Mouse (Mus musculus) stomach, embryonic 14.5 days (tissue): ENCODE measurements at regions not wholly inside any gene's neighbourhood (a gene's known extent, or its start where the extent isn't known, plus 50 kb on each side); places are given as distances from the start of the nearest gene placed in this dataset.
"Not testable (repeated sequence)": the region's sequence is repeated elsewhere in the genome, so short reads cannot be mapped to it uniquely, and the experiment has no call there.

Experiments used
- ATAC-seq: fragments of 200-750 bp; cut with Nextera tagmentation; 2 replicates; pipeline ENCODE4 v1.8.0; 2017; ENCODE audit warnings: low read depth, moderate TSS enrichment; ENCODE audit not compliant: insufficient number of reproducible peaks, insufficient read depth, low FRiP score
- H3K27ac ChIP-seq: fragments of 300-500 bp; sonication (generic); 2 replicates; pipeline ENCODE4 v1.5.1; 2014; ENCODE audit warnings: mild to moderate bottlenecking, low read length, moderate library complexity, mixed read lengths
- H3K27me3 ChIP-seq: fragments of 300-500 bp; sonication (generic); 2 replicates; pipeline ENCODE4 v1.6.1; 2014; ENCODE audit warnings: low read length, control low read depth, mixed read lengths; ENCODE audit not compliant: control insufficient read depth, insufficient read depth
- H3K36me3 ChIP-seq: fragments of 300-500 bp; sonication (generic); 2 replicates; pipeline ENCODE4 v1.6.1; 2014; ENCODE audit warnings: mild to moderate bottlenecking, control low read depth, low read length, moderate library complexity, mixed read lengths; ENCODE audit not compliant: control insufficient read depth, insufficient read depth
- H3K4me1 ChIP-seq: fragments of 300-500 bp; sonication (generic); 2 replicates; pipeline ENCODE4 v1.6.1; 2014; ENCODE audit warnings: low read length, control low read depth, mixed read lengths; ENCODE audit not compliant: control insufficient read depth, insufficient read depth
- H3K4me2 ChIP-seq: fragments of 300-500 bp; sonication (generic); replicated peaks from 2 replicates; pipeline ENCODE4 v1.6.1; 2014; ENCODE audit warnings: low read depth, low read length, control low read depth
- H3K4me3 ChIP-seq: fragments of 300-500 bp; sonication (generic); 2 replicates; pipeline ENCODE4 v1.5.1; 2014; ENCODE audit warnings: low read depth, low read length, control low read depth
- H3K9ac ChIP-seq: fragments of 300-500 bp; sonication (generic); replicated peaks from 2 replicates; pipeline ENCODE4 v1.6.1; 2014; ENCODE audit warnings: low read depth, mild to moderate bottlenecking, control low read depth, low read length, moderate library complexity, mixed read lengths
- H3K9me3 ChIP-seq: fragments of 300-500 bp; sonication (generic); 2 replicates; pipeline ENCODE4 v1.6.1; 2016; ENCODE audit warnings: low read depth, low read length, control low read depth; ENCODE audit not compliant: control insufficient read depth
- WGBS: fragments of 180-500 bp; shearing (Covaris S2); extraction: QIAGEN DNeasy Blood & Tissue Kit; methylation state at CpG from one replicate; pipeline ENCODE4 v1.1.7; 2014; 5-methylcytosine and 5-hydroxymethylcytosine counted together

GRCm38 (mm10) chr7:116754556-116754955 lies 250.4 kb downstream of the Nucb2 start:
- H3K9me3 ChIP-seq, result no peaks in the 10 kb centered on the region
- no peak for ATAC-seq
- H3K4me2 ChIP-seq, result no peak overlapping the region
- no peak overlapping the region for H3K9ac ChIP-seq
- H3K36me3 ChIP-seq, result no peaks in the 10 kb centered on the region
- no peak overlapping the region for H3K4me3 ChIP-seq
- no peak overlapping the region for H3K27ac ChIP-seq
- H3K4me1 ChIP-seq, result no peaks in the 10 kb centered on the region
- no peaks in the 10 kb centered on the region for H3K27me3 ChIP-seq

DNA sequence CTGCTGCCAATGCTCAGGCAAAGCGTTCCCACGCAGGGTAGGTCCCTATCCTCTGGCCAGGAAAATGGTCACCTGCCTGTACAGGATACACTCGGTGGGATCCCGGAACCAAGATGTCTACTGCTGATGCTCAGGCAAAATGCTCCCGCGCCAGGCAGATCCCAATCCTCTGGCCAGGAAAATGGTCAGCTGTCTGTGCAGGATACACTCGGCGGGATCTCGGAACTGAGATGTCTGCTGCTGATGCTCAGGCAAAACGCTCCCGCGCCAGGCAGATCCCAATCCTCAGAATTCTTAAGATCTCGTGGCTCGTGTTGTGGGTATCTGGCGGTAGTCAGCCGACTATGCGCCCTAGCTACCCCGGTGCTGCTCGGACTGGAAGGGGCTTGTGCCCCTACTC lies 288.0 kb downstream of the Nucb2 start:
- H3K27me3 ChIP-seq, H3K4me2 ChIP-seq, H3K27ac ChIP-seq, H3K36me3 ChIP-seq, ATAC-seq, H3K9me3 ChIP-seq, H3K4me3 ChIP-seq, H3K9ac ChIP-seq, H3K4me1 ChIP-seq: not testable (repeated sequence)
- WGBS, result 95% methylated on average over 19 of the region's 19 CpGs

DNA sequence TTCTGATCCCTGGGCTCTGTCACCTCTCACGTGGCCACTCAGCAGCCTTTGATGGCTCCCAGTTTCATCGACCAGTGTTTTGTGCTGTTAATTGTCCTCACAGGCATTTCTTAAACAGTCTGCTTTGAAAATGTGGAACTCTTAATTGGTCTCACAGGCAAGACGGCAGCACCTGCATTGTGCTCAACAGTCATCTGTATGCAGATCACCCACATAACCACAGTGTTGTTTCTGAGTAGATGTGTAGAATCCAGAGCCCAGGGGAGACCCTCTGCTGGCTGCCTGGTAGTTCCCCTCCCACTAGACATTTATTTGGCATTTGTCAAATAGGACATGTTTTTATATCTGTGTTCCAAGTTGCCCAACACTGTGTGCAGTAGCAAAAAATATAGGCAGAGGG lies 304.3 kb downstream of the Nucb2 start:
- Histone ChIP-seq H3K9ac (no peak overlapping the region), H3K9me3 (no peaks in the 10 kb centered on the region), H3K4me2 (no peak overlapping the region), H3K4me1 (no peaks in the 10 kb centered on the region), H3K27me3 (no peaks in the 10 kb centered on the region), H3K4me3 (no peak overlapping the region), H3K27ac (no peak overlapping the region), H3K36me3 (no peaks in the 10 kb centered on the region)
- WGBS, result 65% methylated on average over 3 of the region's 3 CpGs
- ATAC-seq, result no peak

DNA sequence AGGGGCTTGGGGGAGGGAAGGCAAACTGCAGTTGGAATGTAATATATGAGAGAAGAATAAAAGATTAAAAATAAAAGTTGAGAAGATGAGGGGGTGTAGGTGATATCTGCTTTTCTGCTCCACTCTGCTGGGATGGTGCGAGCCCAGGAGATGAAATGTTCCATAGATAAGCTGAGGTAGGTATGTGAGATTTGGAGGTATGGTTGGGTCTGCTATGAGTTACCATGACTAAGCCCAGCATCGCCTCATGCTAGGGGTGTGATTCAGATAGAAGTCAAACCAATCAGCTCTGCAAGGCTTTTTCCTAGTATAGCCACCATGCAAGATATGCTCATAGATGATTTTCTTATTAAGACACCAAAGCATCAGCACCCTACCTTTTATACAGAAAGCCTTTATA lies 312.3 kb downstream of the Nucb2 start:
- Histone ChIP-seq H3K9me3 (no peaks in the 10 kb centered on the region), H3K27ac (no peak overlapping the region), H3K4me1 (no peaks in the 10 kb centered on the region), H3K27me3 (no peaks in the 10 kb centered on the region), H3K36me3 (no peaks in the 10 kb centered on the region), H3K4me2 (no peak overlapping the region), H3K9ac (no peak overlapping the region), H3K4me3 (no peak overlapping the region)
- 94% methylated on average over 2 of the region's 2 CpGs for WGBS
- no peak for ATAC-seq

DNA sequence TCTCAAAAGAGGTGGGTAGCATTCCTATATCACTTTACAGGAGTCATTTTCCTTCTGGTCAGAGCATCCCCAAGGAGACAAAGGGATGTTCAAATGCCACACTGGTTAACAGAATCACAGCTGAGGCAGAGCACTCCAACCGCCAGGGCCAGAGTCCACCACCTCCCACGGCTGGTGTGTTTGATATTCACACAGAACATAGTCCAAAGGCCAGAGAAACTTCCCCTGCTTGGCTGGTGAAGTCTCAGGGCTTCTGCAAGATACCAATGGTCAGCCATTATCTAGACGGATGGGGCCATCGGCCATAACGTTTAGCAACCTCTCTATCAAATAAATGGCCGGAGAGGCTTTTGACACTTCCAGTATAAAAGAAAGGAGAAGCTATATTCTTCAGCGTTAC lies 313.8 kb downstream of the Nucb2 start:
- ATAC-seq, result no peak
- Histone ChIP-seq H3K4me1 (no peaks in the 10 kb centered on the region), H3K9me3 (no peaks in the 10 kb centered on the region), H3K36me3 (no peaks in the 10 kb centered on the region), H3K9ac (no peak overlapping the region), H3K27me3 (no peaks in the 10 kb centered on the region), H3K4me3 (no peak overlapping the region), H3K4me2 (no peak overlapping the region), H3K27ac (no peak overlapping the region)
- WGBS, result 70% methylated on average over 7 of the region's 7 CpGs

GRCm38 (mm10) chr7:116820613-116821012 lies 316.4 kb downstream of the Nucb2 start:
- Histone ChIP-seq H3K4me3 (no peak overlapping the region), H3K36me3 (no peaks in the 10 kb centered on the region), H3K4me2 (no peak overlapping the region), H3K27ac (no peak overlapping the region), H3K27me3 (no peaks in the 10 kb centered on the region), H3K9me3 (no peaks in the 10 kb centered on the region), H3K4me1 (no peaks in the 10 kb centered on the region), H3K9ac (no peak overlapping the region)
- ATAC-seq, result no peak
- 86% methylated on average over 5 of the region's 5 CpGs for WGBS

DNA sequence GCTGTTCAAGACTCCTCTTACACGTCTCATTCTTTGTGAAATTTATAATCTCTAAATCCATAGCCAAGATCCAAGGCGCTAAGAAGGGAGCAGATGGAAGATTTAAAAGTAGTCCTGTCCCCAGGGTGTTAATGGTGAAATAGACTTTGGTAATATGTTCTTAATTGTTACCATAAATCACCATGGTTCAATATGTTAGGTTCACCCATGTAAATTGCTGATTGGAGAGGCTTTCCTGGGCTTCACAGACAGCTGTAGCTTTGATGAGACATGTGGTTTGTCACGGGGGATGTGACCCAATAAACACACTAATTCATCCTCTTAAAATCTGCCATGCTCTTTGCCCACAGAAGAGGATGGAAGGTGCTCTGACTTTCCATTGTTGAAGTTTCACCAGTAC lies 338.7 kb downstream of the Nucb2 start:
- no peak for ATAC-seq

GRCm38 (mm10) chr7:116847846-116848730 lies 343.9 kb downstream of the Nucb2 start:
- H3K27ac ChIP-seq, result no peak overlapping the region

More for the DNA sequence above, 338.7 kb downstream of the Nucb2 start:
- no peak overlapping the region for H3K9ac ChIP-seq
- no peaks in the 10 kb centered on the region for H3K36me3 ChIP-seq
- H3K4me2 ChIP-seq, result no peak overlapping the region
- WGBS, result 53% methylated on average over 3 of the region's 3 CpGs
- no peaks in the 10 kb centered on the region for H3K4me1 ChIP-seq
- H3K4me3 ChIP-seq, result no peak overlapping the region
- H3K27me3 ChIP-seq, result no peaks in the 10 kb centered on the region
- no peak overlapping the region for H3K27ac ChIP-seq
- H3K9me3 ChIP-seq, result no peaks in the 10 kb centered on the region

GRCm38 (mm10) chr7:116853351-116853750 lies 349.2 kb downstream of the Nucb2 start:
- Histone ChIP-seq H3K27me3 (no peaks in the 10 kb centered on the region), H3K36me3 (no peaks in the 10 kb centered on the region), H3K9ac (no peak overlapping the region), H3K27ac (no peak overlapping the region), H3K4me2 (no peak overlapping the region), H3K4me3 (no peak overlapping the region), H3K9me3 (no peaks in the 10 kb centered on the region), H3K4me1 (no peaks in the 10 kb centered on the region)
- ATAC-seq, result no peak
- WGBS, result 90% methylated on average over 3 of the region's 3 CpGs

More at GRCm38 (mm10) chr7:116847846-116848730, 343.9 kb downstream of the Nucb2 start:
- WGBS, result 77% methylated on average over 17 of the region's 17 CpGs
- no peak overlapping the region for H3K4me3 ChIP-seq
- no peak for ATAC-seq
- H3K27me3 ChIP-seq, result no peaks in the 10 kb centered on the region
- H3K36me3 ChIP-seq, result no peaks in the 10 kb centered on the region
- no peak overlapping the region for H3K4me2 ChIP-seq
- H3K4me1 ChIP-seq, result no peaks in the 10 kb centered on the region
- H3K9me3 ChIP-seq, result no peaks in the 10 kb centered on the region
- no peak overlapping the region for H3K9ac ChIP-seq
